Mouse (Mus musculus): ENCODE measurements around the gene Chd3. TPM values are rescaled to one million over a fixed set of nuclear protein-coding genes. Genes with fewer than 3 reads are reported as not detected.

Gene Chd3
- polyA plus RNA-seq, 2 experiments: 97.8 to 425 TPM

DNA sequence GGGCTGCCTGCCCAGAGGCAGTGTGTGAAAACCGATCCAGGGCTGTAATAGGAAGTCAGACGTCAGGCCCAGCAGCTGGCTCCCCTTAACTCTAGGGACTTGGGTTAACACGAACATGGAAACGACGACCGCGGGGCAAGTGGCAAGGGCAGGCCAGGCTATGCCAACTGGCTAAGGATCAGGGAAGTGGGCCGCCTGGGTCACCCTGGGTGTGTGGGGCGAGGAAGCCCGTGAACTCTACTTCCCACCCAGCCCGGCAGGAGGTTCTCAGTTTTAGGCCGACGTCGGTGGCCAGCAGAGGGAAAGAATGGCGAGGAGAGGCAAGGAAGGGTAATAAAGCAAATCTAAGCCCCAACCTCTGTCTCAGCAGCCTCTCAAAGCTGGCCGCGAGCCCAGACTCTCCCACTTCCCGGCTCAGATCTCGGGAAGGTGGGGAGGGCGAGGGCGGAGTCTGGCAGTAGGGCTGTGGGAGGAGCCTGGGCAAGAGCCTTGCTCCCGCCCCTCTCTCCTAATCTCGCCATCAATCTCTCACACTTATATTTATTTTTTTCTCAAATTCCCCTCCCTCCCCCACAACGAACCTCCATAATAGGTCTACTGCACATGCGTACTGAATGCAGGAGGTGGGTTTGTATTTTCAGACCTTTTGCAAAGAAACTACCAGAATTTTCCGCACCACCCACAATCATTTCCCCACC, 2.9 kb downstream of the Chd3 start:
- peak overlapping the region; percentile 94 for H3K4me3 ChIP-seq (replicated peaks; ENCODE audit: low read length)
- ATAC-seq (ENCODE audit: low FRiP score, low read depth): peak; percentile 86
- peaks cover 40% of the 10 kb centered on the region for H3K4me1 ChIP-seq (ENCODE audit: control insufficient read depth, insufficient read depth, low read length)
- peak overlapping the region; percentile 100 for H3K27ac ChIP-seq (replicated peaks; ENCODE audit: low read depth, low read length)
- H3K36me3 ChIP-seq (ENCODE audit: control insufficient read depth, insufficient read depth, low read length): peaks cover 32% of the 10 kb centered on the region
- peak; percentile 99 for DNase-seq (ENCODE audit: low spot score)
- H3K27me3 ChIP-seq (ENCODE audit: control insufficient read depth, insufficient read depth, low read length): no peaks in the 10 kb centered on the region
- peak overlapping the region; percentile 94 for H3K4me2 ChIP-seq (replicated peaks; ENCODE audit: low read depth, low read length, severe bottlenecking)
- TF ChIP-seq POLR2A (IDR thresholded peaks at IDR 0.05; ENCODE audit: borderline replicate concordance, extremely low read depth, insufficient read depth, insufficient read length): peak; percentile 39; the same call in 1 of the 2 replicates
- whole genome bisulfite sequencing: under 1% methylated on average over 26 of the region's 26 CpGs
- H3K9me3 ChIP-seq (ENCODE audit: control insufficient read depth, low read length): no peaks in the 10 kb centered on the region
- H3K9ac ChIP-seq (ENCODE audit: low read depth, low read length, severe bottlenecking): peak overlapping the region; percentile 61

DNA sequence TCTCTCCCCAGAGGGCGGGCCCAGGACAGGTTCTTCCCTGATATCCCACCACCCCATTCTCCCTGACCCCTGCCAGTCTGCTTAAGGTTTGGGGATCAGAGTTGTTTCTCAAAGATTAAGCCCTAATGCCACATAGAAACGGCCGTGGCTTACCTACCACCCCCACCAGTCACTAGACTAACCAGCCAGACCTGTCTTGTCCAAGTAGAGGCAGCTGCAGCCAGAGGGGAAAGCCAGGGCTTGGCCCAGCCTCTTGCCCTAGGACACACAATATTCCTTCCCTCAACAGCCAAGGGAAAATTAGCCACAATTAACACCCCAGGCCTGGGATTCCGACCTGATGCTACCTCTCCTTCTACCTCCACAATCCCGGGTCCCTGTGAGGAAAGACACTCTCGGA, 3.5 kb downstream of the Chd3 start:
- peaks cover 38% of the 10 kb centered on the region for H3K36me3 ChIP-seq (ENCODE audit: control insufficient read depth, insufficient read depth, low read length)
- no peaks in the 10 kb centered on the region for H3K9me3 ChIP-seq (ENCODE audit: control insufficient read depth, low read length)
- no peak for TF ChIP-seq POLR2A (IDR thresholded peaks at IDR 0.05; ENCODE audit: borderline replicate concordance, extremely low read depth, insufficient read depth, insufficient read length)
- peak overlapping the region; percentile 94 for H3K27ac ChIP-seq (replicated peaks; ENCODE audit: low read depth, low read length)
- H3K9ac ChIP-seq (ENCODE audit: low read depth, low read length, severe bottlenecking): peak overlapping the region; percentile 61
- H3K27me3 ChIP-seq (ENCODE audit: control insufficient read depth, insufficient read depth, low read length): no peaks in the 10 kb centered on the region
- 15% methylated on average over 6 of the region's 6 CpGs for WGBS
- ATAC-seq (ENCODE audit: low FRiP score, low read depth) (no peak), DNase-seq (ENCODE audit: low spot score) (peak; percentile 15)
- H3K4me2 ChIP-seq (replicated peaks; ENCODE audit: low read depth, low read length, severe bottlenecking): peak overlapping the region; percentile 94
- peak overlapping the region; percentile 94 for H3K4me3 ChIP-seq (replicated peaks; ENCODE audit: low read length)
- H3K4me1 ChIP-seq (ENCODE audit: control insufficient read depth, insufficient read depth, low read length): peaks cover 35% of the 10 kb centered on the region

DNA sequence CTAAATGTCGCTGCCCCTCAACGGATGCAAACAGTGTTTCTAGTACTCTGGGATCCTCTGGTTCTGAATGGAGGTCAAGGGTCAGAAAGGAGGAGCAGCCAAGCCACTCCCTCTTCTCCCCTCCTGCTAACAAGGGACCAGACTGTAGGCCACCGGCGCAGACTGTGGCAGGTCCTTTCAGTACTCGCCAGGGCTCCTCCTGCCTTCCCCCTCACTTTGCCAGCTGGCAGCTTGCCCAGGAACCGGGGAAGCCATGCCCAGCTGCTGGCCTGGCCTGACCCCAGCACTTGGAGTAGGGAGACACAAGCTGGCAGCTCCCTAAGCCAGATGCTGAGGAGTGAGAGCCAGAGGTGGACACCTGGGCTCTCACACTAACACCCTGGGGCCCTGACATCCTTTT, 4.3 kb downstream of the Chd3 start:
- peak; percentile 4 for ATAC-seq (ENCODE audit: low FRiP score, low read depth)
- WGBS: 3% methylated on average over 6 of the region's 6 CpGs
- H3K4me3 ChIP-seq (replicated peaks; ENCODE audit: low read length): peak overlapping the region; percentile 94
- peak overlapping the region; percentile 94 for H3K27ac ChIP-seq (replicated peaks; ENCODE audit: low read depth, low read length)
- TF ChIP-seq POLR2A (IDR thresholded peaks at IDR 0.05; ENCODE audit: borderline replicate concordance, extremely low read depth, insufficient read depth, insufficient read length): no peak
- 0 out of 2 replicates have a peak overlapping the region, but pooled peaks have one; percentile 35 for H3K9ac ChIP-seq (ENCODE audit: low read depth, low read length, severe bottlenecking)
- H3K4me1 ChIP-seq (ENCODE audit: control insufficient read depth, insufficient read depth, low read length): peaks cover 31% of the 10 kb centered on the region
- H3K27me3 ChIP-seq (ENCODE audit: control insufficient read depth, insufficient read depth, low read length): no peaks in the 10 kb centered on the region
- peak overlapping the region; percentile 94 for H3K4me2 ChIP-seq (replicated peaks; ENCODE audit: low read depth, low read length, severe bottlenecking)
- H3K36me3 ChIP-seq (ENCODE audit: control insufficient read depth, insufficient read depth, low read length): peaks cover 46% of the 10 kb centered on the region
- H3K9me3 ChIP-seq (ENCODE audit: control insufficient read depth, low read length): no peaks in the 10 kb centered on the region
- peak; percentile 84 for DNase-seq (ENCODE audit: low spot score)

DNA sequence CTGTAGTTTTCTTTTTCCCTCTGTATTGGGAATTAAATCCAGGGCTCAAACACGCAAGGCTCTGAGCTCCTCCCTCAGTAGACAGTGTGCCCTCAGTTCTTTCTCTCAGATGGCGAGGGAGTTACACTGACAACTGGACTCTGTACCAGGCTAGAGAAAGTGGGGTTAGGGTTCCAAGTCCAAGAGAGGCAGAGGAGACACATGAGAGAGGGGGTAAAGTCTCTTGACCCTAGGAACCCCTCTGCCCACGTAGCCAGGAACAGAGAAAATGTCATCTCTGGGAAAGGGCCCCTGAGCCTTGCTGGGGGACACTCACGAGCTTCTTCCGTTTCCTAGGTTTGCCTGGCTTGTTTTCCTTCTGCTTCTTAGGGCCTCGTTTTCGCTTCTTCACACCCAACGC, 4.8 kb downstream of the Chd3 start:
- TF ChIP-seq POLR2A (IDR thresholded peaks at IDR 0.05; ENCODE audit: borderline replicate concordance, extremely low read depth, insufficient read depth, insufficient read length): no peak
- Histone ChIP-seq H3K27me3 (ENCODE audit: control insufficient read depth, insufficient read depth, low read length) (no peaks in the 10 kb centered on the region), H3K4me2 (replicated peaks; ENCODE audit: low read depth, low read length, severe bottlenecking) (peak overlapping the region; percentile 94), H3K4me3 (replicated peaks; ENCODE audit: low read length) (peak overlapping the region; percentile 94; the same call in 1 of the 2 replicates), H3K4me1 (ENCODE audit: control insufficient read depth, insufficient read depth, low read length) (peaks cover 31% of the 10 kb centered on the region), H3K27ac (replicated peaks; ENCODE audit: low read depth, low read length) (peak overlapping the region; percentile 94), H3K36me3 (ENCODE audit: control insufficient read depth, insufficient read depth, low read length) (peaks cover 51% of the 10 kb centered on the region), H3K9me3 (ENCODE audit: control insufficient read depth, low read length) (no peaks in the 10 kb centered on the region), H3K9ac (ENCODE audit: low read depth, low read length, severe bottlenecking) (no peak overlapping the region)
- DNase-seq (ENCODE audit: low spot score): no peak
- WGBS: 48% methylated on average over 8 of the region's 8 CpGs
- no peak for ATAC-seq (ENCODE audit: low FRiP score, low read depth)

DNA sequence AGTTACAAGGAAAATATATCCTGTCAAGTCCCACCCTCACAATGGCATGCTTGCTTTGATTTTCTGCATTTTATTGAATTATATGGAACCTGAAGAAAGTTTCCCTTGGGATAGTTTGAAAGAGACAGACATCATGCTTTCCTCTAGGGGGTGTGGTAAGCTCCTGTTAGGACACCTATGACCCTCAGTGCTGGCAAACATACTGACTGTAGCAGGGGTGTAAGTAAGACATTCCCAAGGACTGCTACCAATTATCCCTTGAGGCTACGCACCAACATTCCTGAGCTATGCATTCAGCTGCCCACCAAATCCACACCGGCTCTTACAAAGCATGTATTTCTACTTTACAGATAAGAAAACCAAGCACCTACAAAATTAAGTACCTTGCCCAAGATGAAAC, 6.7 kb downstream of the Chd3 start:
- H3K27ac ChIP-seq (replicated peaks; ENCODE audit: low read depth, low read length): no peak overlapping the region
- H3K36me3 ChIP-seq (ENCODE audit: control insufficient read depth, insufficient read depth, low read length): peaks cover 70% of the 10 kb centered on the region
- DNase-seq (ENCODE audit: low spot score) (peak; percentile 48), ATAC-seq (ENCODE audit: low FRiP score, low read depth) (no peak)
- no peaks in the 10 kb centered on the region for H3K9me3 ChIP-seq (ENCODE audit: control insufficient read depth, low read length)
- H3K4me1 ChIP-seq (ENCODE audit: control insufficient read depth, insufficient read depth, low read length): peaks cover 31% of the 10 kb centered on the region
- no peak for TF ChIP-seq POLR2A (IDR thresholded peaks at IDR 0.05; ENCODE audit: borderline replicate concordance, extremely low read depth, insufficient read depth, insufficient read length)
- no peak overlapping the region for H3K4me2 ChIP-seq (replicated peaks; ENCODE audit: low read depth, low read length, severe bottlenecking)
- 41% methylated on average over 2 of the region's 2 CpGs for WGBS
- no peaks in the 10 kb centered on the region for H3K27me3 ChIP-seq (ENCODE audit: control insufficient read depth, insufficient read depth, low read length)
- H3K9ac ChIP-seq (ENCODE audit: low read depth, low read length, severe bottlenecking): no peak overlapping the region
- H3K4me3 ChIP-seq (replicated peaks; ENCODE audit: low read length): no peak overlapping the region
